Mouse (Mus musculus) brain, embryonic 14.5 days (tissue): ENCODE results near the gene Tekt3.

ENCODE experiments used
- CTCF ChIP-seq: fragments of 200-500 bp; IDR thresholded peaks from 2 replicates; pipeline ENCODE4 v1.5.1; 2012; ENCODE audit warnings: inconsistent platforms, mild to moderate bottlenecking, moderate library complexity, borderline replicate concordance; ENCODE audit not compliant: insufficient read depth, insufficient read length; ENCODE audit errors: extremely low read depth
- POLR2A ChIP-seq: fragments of 200-500 bp; IDR thresholded peaks from 2 replicates; pipeline ENCODE4 v1.6.1; 2012; ENCODE audit warnings: mild to moderate bottlenecking, inconsistent platforms, borderline replicate concordance; ENCODE audit not compliant: poor library complexity, insufficient read depth, insufficient read length, severe bottlenecking; ENCODE audit errors: extremely low read depth

- TF ChIP-seq CTCF (no peak), POLR2A (no peak)
Measured at GRCm38 (mm10) chr11:63023461-63023860, 38.0 kb upstream of the Tekt3 start.
